Mouse (Mus musculus): ENCODE results near the gene Plcl1.

Plcl1 gene

DNA sequence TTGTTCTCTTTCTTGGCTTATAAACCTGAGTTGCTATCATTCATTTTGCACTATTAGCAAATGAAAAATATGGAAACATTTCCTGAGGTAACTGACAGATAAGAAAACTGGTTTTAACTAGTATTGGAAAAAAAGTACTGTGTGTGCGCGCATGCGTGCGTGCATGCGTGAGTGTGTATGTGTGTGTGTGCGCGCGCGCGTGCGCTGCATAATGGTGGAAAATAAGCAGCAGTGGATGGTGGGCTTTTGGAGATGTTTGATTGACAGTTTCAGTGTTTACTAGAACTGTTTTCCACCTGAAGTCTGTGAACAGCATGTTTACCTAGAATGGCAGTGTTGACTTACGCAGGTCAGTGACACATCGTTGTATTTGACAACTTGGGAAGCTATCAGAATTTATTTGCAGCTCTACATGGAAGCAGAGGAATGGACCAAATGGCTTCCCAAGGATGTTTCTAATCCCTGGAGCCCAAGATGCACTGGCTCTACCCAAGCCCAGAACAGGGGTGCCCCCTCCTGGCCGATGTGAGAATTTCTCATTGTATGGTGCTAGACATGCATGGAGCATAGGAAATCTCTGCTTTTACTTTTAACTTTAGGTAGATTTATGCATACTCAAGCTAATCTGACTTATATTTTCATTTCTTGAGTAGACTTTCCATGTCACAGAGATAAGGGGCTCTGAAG lies 330.5 kb downstream of the Plcl1 start:
- POLR2A ChIA-PET: interaction anchor here in 1 of 4 experiments (1.0 kb wide), 1 partner anchor 138 kb away, joined by 4 read pairs; no protein-coding TSS in a partner anchor
- CTCF ChIA-PET: interaction anchor here in 2 of 4 experiments (0.5 to 1.2 kb wide), 2 partner anchors 15 to 332 kb away, joined by 3 read pairs; no protein-coding TSS in a partner anchor

DNA sequence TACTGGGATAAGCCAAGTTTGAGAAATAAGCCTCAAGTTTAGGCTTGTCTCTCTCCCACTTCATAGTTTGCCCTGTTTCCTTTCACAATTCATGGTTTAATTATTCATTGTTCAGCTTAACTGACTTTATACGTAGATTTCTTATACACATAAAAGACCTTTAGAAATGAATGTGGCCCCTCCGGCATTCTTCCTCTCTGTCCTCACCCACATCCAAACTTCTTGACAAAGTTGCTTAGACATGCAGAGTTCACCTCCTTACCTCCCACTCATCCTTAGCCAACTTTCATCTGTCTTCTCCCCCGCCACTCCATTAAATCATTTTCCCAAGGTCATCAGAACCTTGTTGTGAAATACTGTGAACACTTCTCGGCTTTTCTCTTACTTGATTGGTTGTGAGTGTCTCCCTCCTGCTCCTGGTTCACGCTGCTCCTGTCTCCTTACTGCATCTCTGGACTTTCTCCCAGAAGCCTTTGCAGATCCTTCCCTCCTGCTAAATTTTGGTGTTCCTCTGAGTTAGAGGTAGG lies 331.1 kb downstream of the Plcl1 start:
- ChIA-PET POLR2A (interaction anchor here in 1 of 4 experiments (1.0 kb wide), 1 partner anchor 137 kb away, joined by 4 read pairs; no protein-coding TSS in a partner anchor), CTCF (interaction anchor here in 1 of 4 experiments (1.2 kb wide), 1 partner anchor 332 kb away, joined by 3 read pairs; no protein-coding TSS in a partner anchor)

DNA sequence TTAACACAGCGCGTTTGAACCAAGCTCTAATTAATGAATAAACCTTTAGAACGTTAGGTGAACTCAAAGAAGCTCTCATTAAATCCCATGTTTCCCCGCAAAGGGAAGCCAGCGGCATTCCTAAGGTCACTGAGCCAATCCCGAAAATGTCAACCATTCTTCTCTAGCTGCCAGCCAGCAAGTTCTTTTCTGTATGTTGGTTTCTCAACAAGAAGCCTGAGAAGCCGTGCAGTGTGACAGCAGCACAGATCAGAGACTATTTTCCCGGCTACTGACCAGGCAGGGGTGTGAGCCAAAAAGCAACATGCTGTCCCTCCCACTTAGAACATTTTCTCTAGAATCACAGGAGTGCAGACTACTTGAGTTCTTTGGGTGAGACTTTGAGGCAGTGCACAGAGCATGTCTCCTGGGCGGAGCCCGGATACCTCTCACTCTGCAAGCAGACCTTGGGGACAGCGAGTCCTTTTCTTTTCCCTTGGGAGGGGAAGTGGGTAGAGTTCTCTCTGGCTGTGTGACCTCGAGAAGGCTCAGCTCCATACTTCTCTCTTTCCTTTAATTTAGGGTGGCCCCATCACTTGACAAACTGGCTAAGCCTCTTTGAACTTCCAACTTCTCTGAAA lies 333.1 kb downstream of the Plcl1 start:
- ChIA-PET CTCF (interaction anchor here in 3 of 4 experiments (0.5 to 1.0 kb wide), 3 partner anchors 334 to 545 kb away, joined by 3 to 6 read pairs (median 3); no protein-coding TSS in a partner anchor), POLR2A (no interaction called here)

DNA sequence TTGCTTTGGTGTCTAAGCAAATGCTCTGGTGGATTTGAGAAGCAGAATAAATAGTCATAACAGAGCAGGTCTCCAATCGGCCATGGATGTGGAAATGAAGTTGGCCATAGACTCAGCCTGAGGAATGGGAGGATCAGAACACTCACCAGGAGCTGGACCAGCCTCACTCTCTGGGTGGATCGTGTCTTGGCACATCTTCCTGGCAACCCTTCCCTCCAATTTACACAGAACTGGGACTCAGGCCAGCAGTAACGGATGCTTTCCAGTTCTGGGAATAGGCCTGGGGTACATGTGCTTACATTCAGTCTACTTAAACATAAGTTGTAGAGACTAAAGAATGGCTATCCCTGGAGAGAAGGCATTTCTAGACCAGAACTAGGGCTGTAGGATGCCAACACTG lies 336.2 kb downstream of the Plcl1 start:
- POLR2A ChIA-PET: no interaction called here
- CTCF ChIA-PET: interaction anchor here in 1 of 4 experiments (2.0 kb wide), 1 partner anchor 14 kb away, joined by 7 read pairs; no protein-coding TSS in a partner anchor

DNA sequence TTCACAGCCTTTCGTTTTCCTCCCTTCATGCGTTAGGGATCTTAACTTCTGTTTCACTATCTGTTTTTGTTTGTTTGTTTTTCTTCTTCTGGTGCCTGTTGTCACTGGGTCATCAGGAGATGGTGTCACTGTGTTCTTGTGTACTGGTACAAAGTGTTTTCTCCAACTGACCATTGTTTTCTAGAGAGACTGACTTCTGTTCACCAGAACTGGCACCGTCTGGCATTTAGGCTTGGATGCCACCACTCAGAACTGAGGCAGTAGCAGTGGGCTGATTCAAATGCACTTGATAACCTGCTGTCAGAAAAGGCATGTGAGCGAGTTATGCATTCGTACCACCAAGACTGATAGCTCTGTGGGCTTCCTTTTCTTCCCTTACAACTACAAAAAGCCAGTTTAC lies 342.8 kb downstream of the Plcl1 start:
- POLR2A ChIA-PET: no interaction called here
- CTCF ChIA-PET: no interaction called here

DNA sequence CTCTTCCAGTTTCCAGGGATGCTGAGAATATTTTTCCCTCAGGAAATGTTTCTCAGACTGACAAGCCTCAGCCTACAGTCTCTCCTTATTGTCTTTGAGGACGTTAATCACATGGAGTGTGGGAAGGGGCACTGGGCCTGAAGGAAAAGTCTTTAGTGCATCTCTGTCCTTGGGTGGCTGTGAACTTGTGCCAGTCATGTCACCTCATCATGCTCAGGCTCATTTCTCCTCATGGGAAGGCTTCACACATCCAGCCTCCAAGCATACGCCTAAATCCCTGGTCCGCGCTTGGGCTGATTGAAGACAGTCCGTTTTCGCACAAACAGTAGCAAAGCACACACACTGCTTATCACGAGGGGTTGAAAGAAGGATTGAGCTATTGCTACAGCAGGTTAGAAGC lies 344.0 kb downstream of the Plcl1 start:
- POLR2A ChIA-PET: no interaction called here
- CTCF ChIA-PET: no interaction called here

DNA sequence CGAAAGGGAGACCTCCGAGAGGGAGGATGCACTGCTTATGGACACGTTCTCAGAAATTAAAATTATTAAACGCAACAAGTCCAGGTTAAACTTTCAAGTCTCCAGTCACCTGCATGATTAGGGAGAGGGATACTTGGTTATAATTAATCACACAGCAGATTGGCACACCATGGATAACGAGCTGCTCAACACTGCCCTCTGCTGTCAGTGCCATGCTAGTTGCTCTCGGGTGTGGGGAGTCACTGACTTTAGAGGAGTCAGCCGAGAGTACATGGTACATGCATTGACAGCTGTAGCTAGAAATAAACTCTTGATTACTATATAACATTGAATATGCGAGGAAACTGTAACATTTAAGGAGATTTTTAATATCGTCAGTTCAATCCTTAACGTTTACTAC lies 350.0 kb downstream of the Plcl1 start:
- POLR2A ChIA-PET: interaction anchor here in 1 of 4 experiments (0.6 kb wide), 1 partner anchor 561 kb away, joined by 3 read pairs; no protein-coding TSS in a partner anchor

DNA sequence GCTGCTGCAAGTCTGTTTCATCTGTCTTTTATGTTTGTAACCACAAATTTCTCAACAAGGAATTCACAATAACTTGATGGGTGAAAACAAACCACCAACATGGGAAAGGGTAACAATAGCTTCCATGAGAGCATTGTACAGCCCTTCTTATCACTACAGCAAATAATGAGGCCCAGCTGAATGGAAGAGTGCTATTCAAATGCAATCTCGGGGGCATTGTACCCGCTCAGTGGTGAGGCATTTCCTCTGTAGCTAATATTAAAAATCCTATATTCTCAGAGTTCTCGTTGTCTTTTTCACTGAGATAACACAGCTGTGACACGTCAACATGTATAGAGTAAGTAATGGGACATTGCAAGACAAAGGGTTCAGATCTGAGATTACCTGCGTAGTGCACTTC lies 356.6 kb downstream of the Plcl1 start:
- ChIA-PET POLR2A (no interaction called here), CTCF (no interaction called here)

More for the DNA sequence above, 350.0 kb downstream of the Plcl1 start:
- CTCF ChIA-PET: interaction anchor here (0.6 to 2.5 kb wide), 10 partner anchors 10 to 363 kb away, joined by 3 to 13 read pairs (median 6); no protein-coding TSS in a partner anchor

DNA sequence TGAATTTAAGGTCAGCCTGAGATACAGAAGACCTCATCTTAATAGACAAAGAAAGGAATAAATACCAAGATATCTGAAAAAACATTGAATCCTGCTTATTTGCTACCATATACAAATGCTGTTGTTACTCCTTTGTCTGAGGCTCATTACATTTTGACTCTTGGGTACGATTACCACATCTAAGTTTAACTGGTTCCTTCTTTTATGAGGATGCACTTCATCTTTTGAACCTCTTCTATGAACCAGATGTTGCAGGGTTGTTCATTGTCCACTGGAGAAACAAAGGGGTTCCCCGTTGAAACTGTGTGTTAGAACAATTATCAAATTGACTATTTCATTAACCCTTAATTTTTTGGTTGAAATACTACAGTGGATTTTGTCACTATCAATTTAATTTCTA lies 357.4 kb downstream of the Plcl1 start:
- POLR2A ChIA-PET: interaction anchor here in 1 of 4 experiments (0.6 kb wide), 1 partner anchor 155 kb away, joined by 5 read pairs; no protein-coding TSS in a partner anchor
- CTCF ChIA-PET: no interaction called here

DNA sequence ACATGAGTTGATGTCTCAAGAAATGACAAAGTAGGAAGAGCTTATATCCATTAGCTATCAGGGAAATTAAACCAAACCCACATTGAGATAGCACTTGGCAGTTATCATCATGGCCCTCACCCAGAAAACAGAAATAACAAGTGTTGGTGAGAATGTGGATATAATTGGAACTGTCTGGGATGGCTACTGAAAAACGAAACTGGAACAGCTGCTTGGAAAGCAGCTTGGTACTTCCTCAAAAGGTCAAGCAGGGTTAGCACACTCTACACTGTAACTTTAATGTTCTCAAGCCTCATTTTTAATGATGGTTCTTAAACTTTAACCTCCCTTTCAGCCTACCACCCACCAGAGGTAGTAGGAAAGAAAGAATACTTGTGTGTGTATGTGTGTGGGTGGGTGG lies 361.0 kb downstream of the Plcl1 start:
- ChIA-PET POLR2A (interaction anchor here in 1 of 4 experiments (0.5 kb wide), 1 partner anchor 368 kb away, joined by 3 read pairs; no protein-coding TSS in a partner anchor), CTCF (no interaction called here)

DNA sequence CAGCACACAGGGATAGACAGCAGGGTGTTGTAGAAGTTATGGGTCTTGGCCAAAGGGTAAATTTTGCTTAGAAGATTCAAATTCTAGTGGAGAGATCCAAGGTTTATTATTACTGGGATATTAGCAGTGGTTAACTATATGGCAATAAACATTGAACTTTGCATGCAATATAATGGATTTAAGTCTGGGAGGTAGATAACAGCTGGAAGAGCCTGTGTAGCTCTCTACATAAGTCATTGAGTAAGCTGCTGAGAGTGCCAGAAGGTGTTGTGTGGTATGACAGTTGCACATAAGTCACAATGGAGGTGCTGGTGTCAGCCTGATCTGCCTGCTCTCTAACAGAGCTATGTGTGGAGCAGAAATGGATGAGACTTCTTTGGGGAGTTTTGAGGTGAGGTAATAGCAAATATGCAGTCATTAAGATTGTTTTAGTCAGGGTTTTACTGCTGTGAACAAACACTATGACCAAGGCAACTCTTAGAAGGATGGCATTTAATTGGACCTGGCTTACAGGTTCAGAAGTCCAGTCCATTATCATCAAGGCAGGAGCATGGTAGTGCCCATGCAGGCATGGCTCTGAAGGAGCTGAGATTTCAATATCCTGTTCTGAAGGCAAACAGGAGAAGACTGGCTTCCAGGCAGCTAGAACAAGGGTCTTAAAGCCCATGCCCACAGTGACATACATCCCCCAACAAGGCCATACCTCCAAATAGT lies 364.5 kb downstream of the Plcl1 start:
- ChIA-PET POLR2A (no interaction called here), CTCF (no interaction called here)

DNA sequence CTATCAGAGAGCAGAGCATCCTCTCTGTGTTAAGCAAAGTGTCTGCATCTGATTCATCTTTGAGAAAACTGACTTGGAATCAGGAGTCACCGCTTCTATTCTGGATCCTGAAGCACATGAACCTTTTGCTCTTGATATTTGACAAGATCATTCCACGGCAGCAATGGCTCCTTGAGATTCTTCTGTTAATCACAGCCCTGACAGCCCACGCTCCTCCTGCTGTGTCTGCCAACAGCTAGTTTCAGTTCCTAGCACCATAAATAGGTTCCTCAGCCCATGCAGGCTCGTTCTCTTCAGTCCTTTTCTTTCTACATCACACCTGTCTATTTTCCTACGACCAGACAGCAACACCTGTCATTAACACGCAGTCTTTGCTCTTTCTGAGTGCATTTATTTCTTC lies 387.1 kb downstream of the Plcl1 start:
- CTCF ChIA-PET: no interaction called here
- POLR2A ChIA-PET: no interaction called here

Measured in embryonic stem cell, embryonic (primary cell).